Mouse (Mus musculus): ENCODE results near the gene Krt79.

Gene Krt79

GRCm38 (mm10) chr15:101940274-101940829 is at the start of gene Krt79:
Krt79 (minus strand) TSS chr15:101940324.
- in situ Hi-C loops (cut with MboI; ENCODE audit: low sequenced_read_pairs): no loop called here

GRCm38 (mm10) chr15:101988714-101989113 is 48.6 kb upstream of the Krt79 start:
- in situ Hi-C loops (cut with MboI; ENCODE audit: low sequenced_read_pairs): no loop called here

GRCm38 (mm10) chr15:101988119-101988518 is 48.0 kb upstream of the Krt79 start:
- in situ Hi-C loops (cut with MboI; ENCODE audit: low sequenced_read_pairs): no loop called here

- in situ Hi-C loops (cut with MboI; ENCODE audit: low sequenced_read_pairs): loop anchor here (5.0 kb wide), 2 partner anchors 212 to 462 kb away; no protein-coding TSS in a partner anchor
Measured at GRCm38 (mm10) chr15:101984746-101985145, 44.6 kb upstream of the Krt79 start.

- in situ Hi-C loops (cut with MboI; ENCODE audit: low sequenced_read_pairs): loop anchor here (5.0 kb wide), 2 partner anchors 212 to 462 kb away; no protein-coding TSS in a partner anchor
Measured at GRCm38 (mm10) chr15:101983949-101984601, 44.0 kb upstream of the Krt79 start.

GRCm38 (mm10) chr15:101983315-101983948 is 43.3 kb upstream of the Krt79 start:
- in situ Hi-C loops (cut with MboI; ENCODE audit: low sequenced_read_pairs): loop anchor here (5.0 kb wide), 2 partner anchors 211 to 461 kb away; no protein-coding TSS in a partner anchor

GRCm38 (mm10) chr15:101980849-101981248 is 40.7 kb upstream of the Krt79 start:
- in situ Hi-C loops (cut with MboI; ENCODE audit: low sequenced_read_pairs): loop anchor here (5.0 kb wide), 2 partner anchors 209 to 459 kb away; no protein-coding TSS in a partner anchor

GRCm38 (mm10) chr15:101977043-101977726 is 37.1 kb upstream of the Krt79 start:
- in situ Hi-C loops (cut with MboI; ENCODE audit: low sequenced_read_pairs): loop anchor here (5.0 kb wide), 1 partner anchor 645 kb away; no protein-coding TSS in a partner anchor

- in situ Hi-C loops (cut with MboI; ENCODE audit: low sequenced_read_pairs): loop anchor here (5.0 kb wide), 1 partner anchor 644 kb away; no protein-coding TSS in a partner anchor
Measured at GRCm38 (mm10) chr15:101976641-101977040, 36.5 kb upstream of the Krt79 start.

GRCm38 (mm10) chr15:101976023-101976422 is 35.9 kb upstream of the Krt79 start:
- in situ Hi-C loops (cut with MboI; ENCODE audit: low sequenced_read_pairs): loop anchor here (5.0 kb wide), 1 partner anchor 644 kb away; no protein-coding TSS in a partner anchor

GRCm38 (mm10) chr15:101974083-101974845 is 34.1 kb upstream of the Krt79 start:
- in situ Hi-C loops (cut with MboI; ENCODE audit: low sequenced_read_pairs): no loop called here

- in situ Hi-C loops (cut with MboI; ENCODE audit: low sequenced_read_pairs): no loop called here
Measured at GRCm38 (mm10) chr15:101973414-101974077, 33.4 kb upstream of the Krt79 start.

- in situ Hi-C loops (cut with MboI; ENCODE audit: low sequenced_read_pairs): no loop called here
Measured at GRCm38 (mm10) chr15:101970536-101970935, 30.4 kb upstream of the Krt79 start.

- in situ Hi-C loops (cut with MboI; ENCODE audit: low sequenced_read_pairs): no loop called here
Measured at GRCm38 (mm10) chr15:101966808-101967207, 26.7 kb upstream of the Krt79 start.

GRCm38 (mm10) chr15:101958891-101959290 is 18.8 kb upstream of the Krt79 start:
- in situ Hi-C loops (cut with MboI; ENCODE audit: low sequenced_read_pairs): no loop called here

- in situ Hi-C loops (cut with MboI; ENCODE audit: low sequenced_read_pairs): no loop called here
Measured at GRCm38 (mm10) chr15:101954187-101954586, 14.1 kb upstream of the Krt79 start, which contains the start of gene Krt78. Krt78 (minus strand) TSS chr15:101954287.

GRCm38 (mm10) chr15:101952733-101953474 is 12.8 kb upstream of the Krt79 start:
- in situ Hi-C loops (cut with MboI; ENCODE audit: low sequenced_read_pairs): no loop called here

- in situ Hi-C loops (cut with MboI; ENCODE audit: low sequenced_read_pairs): no loop called here
Measured at GRCm38 (mm10) chr15:101945430-101945829, 5.3 kb upstream of the Krt79 start.

- in situ Hi-C loops (cut with MboI; ENCODE audit: low sequenced_read_pairs): no loop called here
Measured at GRCm38 (mm10) chr15:101941948-101942347, 1.8 kb upstream of the Krt79 start.
